Mouse (Mus musculus) MEL (cell line): ENCODE data around the gene Gabbr2. TPM values are rescaled to one million over a fixed set of nuclear protein-coding genes. Genes with fewer than 3 reads are reported as not detected.
A peak's percentile ranks its signal among the peaks of the same experiment; 100 is the strongest.

Experiments
- DNase-seq: peaks from one replicate; pipeline ENCODE4 v3.0.0; 2011; ENCODE audit warnings: low read depth, low spot score
- H3K27ac ChIP-seq: 2 replicates; pipeline ENCODE4 v1.5.1; 2012; ENCODE audit warnings: low read depth, mild to moderate bottlenecking, control low read depth, low read length, moderate library complexity; ENCODE audit not compliant: control insufficient read depth
- H3K27me3 ChIP-seq, 2 experiments: fragments of 150-350 bp in 1 of 2; sonication (generic) in 1 of 2; 2 replicates each; pipeline ENCODE4 v1.6.1; 2012; ENCODE audit warnings: low read length in 2 of 2, mild to moderate bottlenecking in 2 of 2, improper control_type of control experiment in 1 of 2, moderate library complexity in 1 of 2; ENCODE audit not compliant: insufficient read depth in 2 of 2, control insufficient read depth in 1 of 2
- H3K36me3 ChIP-seq, 2 experiments: 2 replicates each; pipeline ENCODE4 v1.6.1; 2012 to 2014; ENCODE audit warnings: low read length in 2 of 2, improper control_type of control experiment in 1 of 2, inconsistent platforms in 1 of 2, mild to moderate bottlenecking in 1 of 2; ENCODE audit not compliant: insufficient read depth in 2 of 2, control insufficient read depth in 1 of 2
- H3K4me1 ChIP-seq, 2 experiments: fragments of 150-350 bp in 1 of 2; sonication (generic) in 1 of 2; 2 replicates each; pipeline ENCODE4 v1.6.1; 2012; ENCODE audit warnings: low read length in 2 of 2, improper control_type of control experiment in 1 of 2, mild to moderate bottlenecking in 1 of 2; ENCODE audit not compliant: insufficient read depth in 2 of 2, control insufficient read depth in 1 of 2
- H3K4me3 ChIP-seq, 2 experiments: fragments of 150-350 bp in 1 of 2; sonication (generic) in 1 of 2; 2 replicates each; pipeline ENCODE4 v1.5.1; 2012; ENCODE audit warnings: low read depth in 2 of 2, low read length in 2 of 2, mild to moderate bottlenecking in 2 of 2, moderate library complexity in 2 of 2, control low read depth in 1 of 2, improper control_type of control experiment in 1 of 2; ENCODE audit not compliant: control insufficient read depth in 1 of 2, insufficient read depth in 1 of 2
- H3K79me2 ChIP-seq: 2 replicates; pipeline ENCODE4 v1.6.1; 2012; ENCODE audit warnings: mild to moderate bottlenecking, low read length, moderate library complexity; ENCODE audit not compliant: control insufficient read depth, poor library complexity, insufficient read depth
- H3K9ac ChIP-seq: 2 replicates; pipeline ENCODE4 v1.6.1; 2012; ENCODE audit warnings: low read depth, mild to moderate bottlenecking, control low read depth, low read length, moderate library complexity; ENCODE audit not compliant: control insufficient read depth, poor library complexity, severe bottlenecking
- H3K9me3 ChIP-seq: fragments of 150-350 bp; sonication (generic); replicated peaks from 2 replicates; pipeline ENCODE4 v1.6.1; 2012; ENCODE audit warnings: mild to moderate bottlenecking, low read length, improper control_type of control experiment, moderate library complexity; ENCODE audit not compliant: insufficient read depth
- BHLHE40 ChIP-seq: IDR thresholded peaks from 2 replicates; pipeline ENCODE4 v1.6.1; 2012; ENCODE audit warnings: low read depth, mild to moderate bottlenecking, inconsistent platforms, low read length, improper control_type of control experiment, borderline replicate concordance
- CHD1 ChIP-seq: IDR thresholded peaks from 2 replicates; pipeline ENCODE4 v1.6.1; 2012; ENCODE audit warnings: low read depth, mild to moderate bottlenecking, inconsistent platforms, low read length, improper control_type of control experiment
- CTCF ChIP-seq, 3 experiments: IDR thresholded peaks in 2 of 3; conservative IDR thresholded peaks in 1 of 3; 2 replicates each; pipeline ENCODE4 v1.5.1; 2011 to 2012; ENCODE audit warnings: low read length in 3 of 3, low read depth in 2 of 3, mild to moderate bottlenecking in 2 of 3, improper control_type of control experiment in 1 of 3, inconsistent platforms in 1 of 3, mixed read lengths in 1 of 3, moderate library complexity in 1 of 3; ENCODE audit not compliant: control insufficient read depth in 1 of 3, insufficient read depth in 1 of 3, poor library complexity in 1 of 3, severe bottlenecking in 1 of 3
- E2F4 ChIP-seq: IDR thresholded peaks from 2 replicates; pipeline ENCODE4 v1.6.1; 2011; ENCODE audit warnings: low read depth, low read length, improper control_type of control experiment, borderline replicate concordance
- ELF1 ChIP-seq: IDR thresholded peaks from 2 replicates; pipeline ENCODE4 v1.6.1; 2014; ENCODE audit warnings: low read depth, mild to moderate bottlenecking, inconsistent platforms, low read length, improper control_type of control experiment, moderate library complexity
- ETS1 ChIP-seq: IDR thresholded peaks from 2 replicates; pipeline ENCODE4 v1.6.1; 2012; ENCODE audit warnings: low read depth, mild to moderate bottlenecking, inconsistent platforms, low read length, improper control_type of control experiment, moderate library complexity
- GATA1 ChIP-seq: IDR thresholded peaks from 2 replicates; pipeline ENCODE4 v1.6.1; 2011; ENCODE audit warnings: low read depth, low read length, improper control_type of control experiment
- MAFK ChIP-seq: IDR thresholded peaks from 2 replicates; pipeline ENCODE4 v1.6.1; 2011; ENCODE audit warnings: low read depth, mild to moderate bottlenecking, low read length, improper control_type of control experiment, borderline replicate concordance
- MXI1 ChIP-seq: IDR thresholded peaks from 2 replicates; pipeline ENCODE4 v1.6.1; 2011; ENCODE audit warnings: mild to moderate bottlenecking, low read depth, low read length, improper control_type of control experiment
- MYC ChIP-seq: IDR thresholded peaks from 2 replicates; pipeline ENCODE4 v1.6.1; 2011; ENCODE audit warnings: low read depth, mild to moderate bottlenecking, low read length, improper control_type of control experiment, moderate library complexity
- NRF1 ChIP-seq: IDR thresholded peaks from 2 replicates; pipeline ENCODE4 v1.6.1; 2014; ENCODE audit warnings: low read depth, mild to moderate bottlenecking, inconsistent platforms, low read length, improper control_type of control experiment, moderate library complexity; ENCODE audit not compliant: poor library complexity, insufficient read depth, severe bottlenecking
- POLR2A ChIP-seq, 2 experiments: IDR thresholded peaks; 2 replicates each; pipeline ENCODE4 v1.6.1; 2011 to 2012; ENCODE audit warnings: low read length in 2 of 2, mild to moderate bottlenecking in 2 of 2, control low read depth in 1 of 2, improper control_type of control experiment in 1 of 2, low read depth in 1 of 2, moderate library complexity in 1 of 2; ENCODE audit not compliant: control insufficient read depth in 1 of 2, insufficient read depth in 1 of 2, poor library complexity in 1 of 2
- POLR2AphosphoS2 ChIP-seq: IDR thresholded peaks from 2 replicates; pipeline ENCODE4 v1.6.1; 2011; ENCODE audit warnings: low read length, improper control_type of control experiment
- RAD21 ChIP-seq: IDR thresholded peaks from 2 replicates; pipeline ENCODE4 v1.6.1; 2011; ENCODE audit warnings: mild to moderate bottlenecking, low read depth, low read length, improper control_type of control experiment
- SMC3 ChIP-seq: IDR thresholded peaks from 2 replicates; pipeline ENCODE4 v1.6.1; 2011; ENCODE audit warnings: low read depth, low read length, improper control_type of control experiment
- TAL1 ChIP-seq: IDR thresholded peaks from 2 replicates; pipeline ENCODE4 v1.6.1; 2012; ENCODE audit warnings: mild to moderate bottlenecking, inconsistent platforms, low read length, moderate library complexity, mixed read lengths
- TBP ChIP-seq: IDR thresholded peaks from 2 replicates; pipeline ENCODE4 v1.8.0; 2011; ENCODE audit warnings: low read depth, low read length, improper control_type of control experiment
- UBTF ChIP-seq: IDR thresholded peaks from 2 replicates; pipeline ENCODE4 v1.6.1; 2012; ENCODE audit warnings: low read depth, mild to moderate bottlenecking, inconsistent platforms, low read length, improper control_type of control experiment, moderate library complexity, borderline replicate concordance; ENCODE audit not compliant: insufficient read depth
- USF1 ChIP-seq: IDR thresholded peaks from 2 replicates; pipeline ENCODE4 v1.6.1; 2014; ENCODE audit warnings: low read depth, mild to moderate bottlenecking, inconsistent platforms, low read length, improper control_type of control experiment, moderate library complexity
- ZKSCAN1 ChIP-seq: IDR thresholded peaks from 2 replicates; pipeline ENCODE4 v1.6.1; 2012; ENCODE audit warnings: low read depth, mild to moderate bottlenecking, inconsistent platforms, low read length, improper control_type of control experiment, moderate library complexity
- ZNF384 ChIP-seq: IDR thresholded peaks from 2 replicates; pipeline ENCODE4 v1.6.1; 2012; ENCODE audit warnings: low read depth, mild to moderate bottlenecking, inconsistent platforms, low read length, improper control_type of control experiment
- polyA plus RNA-seq, 2 experiments: library from polyadenylated mRNA; stranded (reverse) in 1 of 2; unstranded in 1 of 2; fragments of >175 nt in 1 of 2; fragments of >200 nt in 1 of 2; gene quantifications; 2 replicates each; pipeline versions ENCODE4 v1.2.1 to v1.2.4; 2012; ENCODE audit warnings: low replicate concordance in 2 of 2, low read depth in 1 of 2; ENCODE audit not compliant: insufficient read length in 2 of 2, insufficient read depth in 1 of 2, missing spikeins in 1 of 2
- total RNA-seq: library from RNA; depleted of rRNA; stranded (reverse); fragments of 300-350 nt; gene quantifications from 2 replicates; pipeline ENCODE4 v1.2.3, GENCODE M21; 2012

Gene Gabbr2
- total and polyA plus RNA-seq, 3 experiments, result not detected

- no peak for DNase-seq
- Histone ChIP-seq H3K4me1 (no peaks in the 10 kb centered on the region), H3K36me3 (no peaks in the 10 kb centered on the region), H3K27me3 (no peaks in the 10 kb centered on the region; a peak in 1 of 4 replicates), H3K79me2 (no peaks in the 10 kb centered on the region), H3K4me3 (no peak overlapping the region), H3K9ac (no peak overlapping the region), H3K27ac (no peak overlapping the region), H3K9me3 (no peaks in the 10 kb centered on the region)
- no peak for TF ChIP-seq ETS1
- no peak for TF ChIP-seq TBP
- no peak for TF ChIP-seq TAL1
- no peak for TF ChIP-seq USF1
- TF ChIP-seq POLR2A (IDR thresholded peaks at IDR 0.05; ENCODE audit: control insufficient read depth in 1 of 2, insufficient read depth in 1 of 2, low read depth in 1 of 2, low read length in 2 of 2, poor library complexity in 1 of 2), result no peak
- TF ChIP-seq POLR2AphosphoS2, result no peak
- no peak for TF ChIP-seq MYC
Measured at GRCm38 (mm10) chr4:46666420-46666819, 325.3 kb downstream of the Gabbr2 start.

- Histone ChIP-seq H3K79me2 (no peaks in the 10 kb centered on the region), H3K4me3 (no peak overlapping the region), H3K9ac (no peak overlapping the region), H3K27ac (no peak overlapping the region), H3K9me3 (no peaks in the 10 kb centered on the region), H3K4me1 (no peaks in the 10 kb centered on the region), H3K36me3 (no peaks in the 10 kb centered on the region), H3K27me3 (no peaks in the 10 kb centered on the region; a peak in 1 of 4 replicates)
- DNase-seq, result peak; percentile 63
- no peak for TF ChIP-seq NRF1
- TF ChIP-seq CTCF (IDR thresholded peaks at IDR 0.05 in 2 of 3, conservative IDR thresholded peaks at IDR 0.05 in 1 of 3; ENCODE audit: control insufficient read depth in 1 of 3, insufficient read depth in 1 of 3, low read depth in 2 of 3, low read length in 3 of 3, poor library complexity in 1 of 3, severe bottlenecking in 1 of 3), result peak; percentile 8 to 68 (median 44); a peak in 4 of 6 replicates
- TF ChIP-seq GATA1, result peak; percentile 61
- TF ChIP-seq MYC, result no peak
- no peak for TF ChIP-seq MXI1
- no peak for TF ChIP-seq TBP
- TF ChIP-seq ZKSCAN1, result no peak
- no peak for TF ChIP-seq MAFK
- peak; percentile 36 for TF ChIP-seq RAD21
- no peak for TF ChIP-seq USF1
- no peak for TF ChIP-seq CHD1
- TF ChIP-seq UBTF, result no peak
- no peak for TF ChIP-seq ELF1
- TF ChIP-seq ZNF384, result 0 out of 2 replicates have a peak, but pooled peaks have one; percentile 30
- TF ChIP-seq POLR2A (IDR thresholded peaks at IDR 0.05; ENCODE audit: control insufficient read depth in 1 of 2, insufficient read depth in 1 of 2, low read depth in 1 of 2, low read length in 2 of 2, poor library complexity in 1 of 2), result no peak
- TF ChIP-seq SMC3, result peak; percentile 71
- no peak for TF ChIP-seq BHLHE40
- no peak for TF ChIP-seq E2F4
Measured at GRCm38 (mm10) chr4:46665371-46665774, 326.3 kb downstream of the Gabbr2 start.
